Mouse (Mus musculus) midbrain, embryonic 16.5 days (tissue): ENCODE measurements around the gene Relt. TPM values are rescaled to one million over a fixed set of nuclear protein-coding genes. Genes with fewer than 3 reads are reported as not detected.

Experiments
- ATAC-seq: fragments of 200-750 bp; cut with Nextera tagmentation; 2 replicates; pipeline ENCODE4 v1.8.0; 2017; ENCODE audit warnings: moderate TSS enrichment
- H3K27ac ChIP-seq: fragments of 300-500 bp; sonication (generic); 2 replicates; pipeline ENCODE4 v1.5.1; 2014; ENCODE audit warnings: mild to moderate bottlenecking, low read length, mixed read lengths
- H3K27me3 ChIP-seq: fragments of 300-500 bp; sonication (generic); 2 replicates; pipeline ENCODE4 v1.6.1; 2014; ENCODE audit warnings: low read depth, low read length, mixed read lengths; ENCODE audit not compliant: control insufficient read depth, insufficient read depth
- H3K36me3 ChIP-seq: fragments of 300-500 bp; sonication (generic); 2 replicates; pipeline ENCODE4 v1.6.1; 2014; ENCODE audit warnings: mild to moderate bottlenecking, low read length, moderate library complexity, mixed read lengths; ENCODE audit not compliant: control insufficient read depth, insufficient read depth
- H3K4me1 ChIP-seq: fragments of 300-500 bp; sonication (generic); 2 replicates; pipeline ENCODE4 v1.6.1; 2014; ENCODE audit warnings: mild to moderate bottlenecking, low read length, mixed read lengths; ENCODE audit not compliant: control insufficient read depth, insufficient read depth
- H3K4me2 ChIP-seq: fragments of 300-500 bp; sonication (generic); 2 replicates; pipeline ENCODE4 v1.6.1; 2014; ENCODE audit warnings: mild to moderate bottlenecking, low read length, mixed read lengths
- H3K4me3 ChIP-seq: fragments of 300-500 bp; sonication (generic); 2 replicates; pipeline ENCODE4 v1.5.1; 2014; ENCODE audit warnings: low read depth, mild to moderate bottlenecking, low read length, moderate library complexity, mixed read lengths
- H3K9ac ChIP-seq: fragments of 300-500 bp; sonication (generic); 2 replicates; pipeline ENCODE4 v1.6.1; 2014; ENCODE audit warnings: low read depth, low read length, mixed read lengths
- H3K9me3 ChIP-seq: fragments of 300-500 bp; sonication (generic); replicated peaks from 2 replicates; pipeline ENCODE4 v1.6.1; 2014; ENCODE audit warnings: mild to moderate bottlenecking, low read length, mixed read lengths; ENCODE audit not compliant: control insufficient read depth, poor library complexity, severe bottlenecking
- WGBS: fragments of 180-500 bp; shearing (Covaris S2); extraction: QIAGEN DNeasy Blood & Tissue Kit; methylation state at CpG from one replicate; pipeline ENCODE4 v1.1.7; 2014; 5-methylcytosine and 5-hydroxymethylcytosine counted together
- microRNA-seq: library from miRNA; unstranded; fragments of <30 nt; microRNA quantifications from one replicate; pipeline ENCODE4, GENCODE M21; 2017
- polyA plus RNA-seq: library from polyadenylated mRNA; unstranded; fragments of >200 nt; fragmentation: Nextera tagmentation; extraction: Ambion mirVana; gene quantifications from 2 replicates; pipeline ENCODE4 v1.2.1, GENCODE M21; 2015

Gene Relt
- polyA plus RNA-seq, 1 experiment from 2014 or later, result 5.0 TPM

DNA sequence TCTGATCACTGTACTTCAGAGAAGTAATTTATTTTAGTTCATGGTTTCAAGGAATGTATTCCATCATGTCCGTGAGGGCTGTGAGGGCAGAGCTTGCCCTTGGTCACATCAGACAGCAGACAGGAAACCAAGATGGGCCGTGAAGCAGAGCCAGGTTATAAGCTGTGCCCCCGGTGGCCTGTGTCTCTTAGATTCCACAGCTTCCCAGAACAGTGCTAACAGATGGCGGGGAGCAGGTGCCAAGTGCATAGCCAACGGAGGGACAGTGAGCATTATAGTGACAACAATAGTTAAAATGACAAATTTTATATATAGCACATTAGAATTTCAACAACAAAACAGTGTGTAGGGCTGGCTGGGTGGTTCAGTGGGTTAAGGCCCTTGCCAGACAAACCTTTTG lies 51.3 kb downstream of the Relt start:
- Histone ChIP-seq H3K4me2 (no peak overlapping the region), H3K36me3 (0 out of 2 replicates have a peak, but pooled peaks cover 2% of the 10 kb centered on the region), H3K4me3 (no peak overlapping the region), H3K9ac (no peak overlapping the region), H3K27me3 (no peaks in the 10 kb centered on the region), H3K4me1 (peaks cover 11% of the 10 kb centered on the region), H3K9me3 (no peaks in the 10 kb centered on the region), H3K27ac (no peak overlapping the region)
- ATAC-seq, result no peak
- whole genome bisulfite sequencing, result 79% methylated on average over 5 of the region's 5 CpGs

DNA sequence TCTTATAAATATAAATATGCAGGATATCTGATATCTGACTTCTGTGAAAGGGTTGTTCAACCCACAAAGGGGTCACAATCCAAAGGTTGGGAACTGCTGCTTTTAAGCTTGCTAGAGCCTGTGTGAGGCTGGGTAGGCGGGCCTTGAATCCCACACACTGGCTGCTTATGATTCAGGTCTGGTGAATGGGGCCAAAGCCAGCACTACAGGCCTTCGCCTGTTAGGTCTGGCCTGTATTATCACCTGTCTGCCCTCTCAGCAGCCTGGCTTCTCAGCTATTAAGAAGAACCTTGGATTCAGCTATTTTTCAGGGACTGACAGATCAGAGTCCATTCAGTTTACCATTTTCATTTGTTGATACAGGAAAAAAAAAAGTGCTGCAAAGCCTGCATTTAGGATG lies 57.9 kb downstream of the Relt start:
- no peaks in the 10 kb centered on the region for H3K36me3 ChIP-seq
- no peak overlapping the region for H3K4me2 ChIP-seq
- no peak overlapping the region for H3K9ac ChIP-seq
- no peak overlapping the region for H3K4me3 ChIP-seq
- H3K9me3 ChIP-seq, result no peaks in the 10 kb centered on the region
- ATAC-seq, result no peak
- no peak overlapping the region for H3K27ac ChIP-seq
- H3K4me1 ChIP-seq, result 0 out of 2 replicates have a peak, but pooled peaks cover 3% of the 10 kb centered on the region
- 66% methylated on average over 2 of the region's 2 CpGs for WGBS
- H3K27me3 ChIP-seq, result no peaks in the 10 kb centered on the region

GRCm38 (mm10) chr7:100798810-100799209 lies 64.4 kb downstream of the Relt start:
- Histone ChIP-seq H3K4me3 (no peak overlapping the region), H3K27me3 (no peaks in the 10 kb centered on the region), H3K4me2 (no peak overlapping the region), H3K27ac (no peak overlapping the region), H3K9ac (no peak overlapping the region), H3K36me3 (no peaks in the 10 kb centered on the region), H3K4me1 (no peaks in the 10 kb centered on the region), H3K9me3 (no peaks in the 10 kb centered on the region)
- ATAC-seq, result no peak
- 71% methylated on average over 3 of the region's 3 CpGs for WGBS

Small RNA genes lying within 50 kb of the gene (microRNA-seq; reads per million reads assigned to microRNA genes)
- 44.0 reads per million, percentile 44 among the genes with 10 or more reads in this experiment for gene Mir3102

Other genes starting within 250 kb of the Relt start
- 9.7 and 17.4 TPM in 2 replicates for gene Plekhb1, start 201.0 kb downstream of the Relt start, polyA plus RNA-seq
- 100 and 104 TPM in 2 replicates for gene Fam168a, start 156.8 kb downstream of the Relt start, polyA plus RNA-seq
- 13.8 and 17.6 TPM in 2 replicates for gene Arhgef17, start 68.7 kb upstream of the Relt start, polyA plus RNA-seq
- 2.8 and 3.0 TPM in 2 replicates for gene P2ry6, start 111.2 kb upstream of the Relt start, polyA plus RNA-seq
- 0.21 and 0.22 TPM in 2 replicates for gene P2ry2, start 149.4 kb upstream of the Relt start, polyA plus RNA-seq
- gene Fchsd2, start 229.4 kb upstream of the Relt start, polyA plus RNA-seq, result 42.0 and 45.2 TPM in 2 replicates